Mouse (Mus musculus) midbrain, embryonic 13.5 days (tissue): ENCODE measurements around the gene Tmem82. TPM values are rescaled to one million over a fixed set of nuclear protein-coding genes. Genes with fewer than 3 reads are reported as not detected.

Experiments used
- ATAC-seq: fragments of 200-750 bp; cut with Nextera tagmentation; 2 replicates; pipeline ENCODE4 v1.8.0; 2017; ENCODE audit warnings: mild to moderate bottlenecking, moderate TSS enrichment, moderate library complexity
- H3K27ac ChIP-seq: fragments of 300-500 bp; sonication (generic); 2 replicates; pipeline ENCODE4 v1.5.1; 2015; ENCODE audit warnings: inconsistent platforms, mild to moderate bottlenecking, moderate library complexity
- H3K27me3 ChIP-seq: fragments of 300-500 bp; sonication (generic); 2 replicates; pipeline ENCODE4 v1.6.1; 2015; ENCODE audit warnings: mild to moderate bottlenecking, inconsistent platforms
- H3K36me3 ChIP-seq: fragments of 300-500 bp; sonication (generic); 2 replicates; pipeline ENCODE4 v1.6.1; 2015; ENCODE audit warnings: mild to moderate bottlenecking, inconsistent platforms
- H3K4me1 ChIP-seq: fragments of 300-500 bp; sonication (generic); replicated peaks from 2 replicates; pipeline ENCODE4 v1.6.1; 2015; ENCODE audit warnings: inconsistent platforms
- H3K4me2 ChIP-seq: fragments of 300-500 bp; sonication (generic); replicated peaks from 2 replicates; pipeline ENCODE4 v1.6.1; 2015; ENCODE audit warnings: moderate library complexity, mild to moderate bottlenecking, inconsistent platforms
- H3K4me3 ChIP-seq: fragments of 300-500 bp; sonication (generic); replicated peaks from 2 replicates; pipeline ENCODE4 v1.5.1; 2015; ENCODE audit warnings: mild to moderate bottlenecking, inconsistent platforms
- H3K9ac ChIP-seq: fragments of 300-500 bp; sonication (generic); replicated peaks from 2 replicates; pipeline ENCODE4 v1.6.1; 2015; ENCODE audit warnings: mild to moderate bottlenecking, inconsistent platforms
- H3K9me3 ChIP-seq: fragments of 300-500 bp; sonication (generic); 2 replicates; pipeline ENCODE4 v1.6.1; 2016; ENCODE audit warnings: mild to moderate bottlenecking, inconsistent platforms
- WGBS: fragments of 180-500 bp; shearing (Covaris S2); methylation state at CpG from one replicate; pipeline ENCODE4 v1.1.7; 2015; 5-methylcytosine and 5-hydroxymethylcytosine counted together
- polyA plus RNA-seq: library from polyadenylated mRNA; unstranded; fragments of >200 nt; fragmentation: Nextera tagmentation; extraction: Ambion mirVana; gene quantifications from 2 replicates; pipeline ENCODE4 v1.2.1, GENCODE M21; 2015

Tmem82 gene
- polyA plus RNA-seq, 1 experiment from 2014 or later = 0.27 TPM

- Histone ChIP-seq H3K36me3 (peaks cover 86% of the 10 kb centered on the region), H3K27me3 (no peaks in the 10 kb centered on the region), H3K4me3 (no peak overlapping the region), H3K4me2 (no peak overlapping the region), H3K4me1 (no peaks in the 10 kb centered on the region), H3K9me3 (no peaks in the 10 kb centered on the region), H3K9ac (no peak overlapping the region), H3K27ac (no peak overlapping the region)
- 95% methylated on average over 5 of the region's 5 CpGs for WGBS
- ATAC-seq = no peak
Measured at GRCm38 (mm10) chr4:141636693-141637092, 18.3 kb upstream of the Tmem82 start.

- ATAC-seq = no peak
- Histone ChIP-seq H3K36me3 (peaks cover 86% of the 10 kb centered on the region), H3K4me2 (no peak overlapping the region), H3K9me3 (no peaks in the 10 kb centered on the region), H3K27ac (no peak overlapping the region), H3K4me3 (no peak overlapping the region), H3K27me3 (no peaks in the 10 kb centered on the region), H3K9ac (no peak overlapping the region), H3K4me1 (no peaks in the 10 kb centered on the region)
- 91% methylated on average over 9 of the region's 9 CpGs for WGBS
Measured at GRCm38 (mm10) chr4:141635991-141636390, 17.6 kb upstream of the Tmem82 start.

GRCm38 (mm10) chr4:141632111-141632873 is 13.9 kb upstream of the Tmem82 start:
- WGBS = 93% methylated on average over 21 of the region's 21 CpGs
- peaks cover 94% of the 10 kb centered on the region for H3K36me3 ChIP-seq
- no peak overlapping the region for H3K27ac ChIP-seq
- no peak for ATAC-seq
- H3K27me3 ChIP-seq = no peaks in the 10 kb centered on the region
- no peak overlapping the region for H3K4me3 ChIP-seq
- no peak overlapping the region for H3K4me2 ChIP-seq
- H3K9me3 ChIP-seq = no peaks in the 10 kb centered on the region
- no peaks in the 10 kb centered on the region for H3K4me1 ChIP-seq
- H3K9ac ChIP-seq = no peak overlapping the region

- ATAC-seq = no peak
- H3K4me3 ChIP-seq = no peak overlapping the region
- H3K4me2 ChIP-seq = no peak overlapping the region
- H3K9ac ChIP-seq = no peak overlapping the region
- H3K9me3 ChIP-seq = no peaks in the 10 kb centered on the region
- 94% methylated on average over 20 of the region's 20 CpGs for WGBS
- H3K27me3 ChIP-seq = no peaks in the 10 kb centered on the region
- H3K36me3 ChIP-seq = peaks cover 94% of the 10 kb centered on the region
- no peaks in the 10 kb centered on the region for H3K4me1 ChIP-seq
- H3K27ac ChIP-seq = no peak overlapping the region
Measured at GRCm38 (mm10) chr4:141631250-141631649, 12.8 kb upstream of the Tmem82 start.

GRCm38 (mm10) chr4:141630021-141630420 is 11.6 kb upstream of the Tmem82 start:
- Histone ChIP-seq H3K9ac (no peak overlapping the region), H3K27ac (no peak overlapping the region), H3K36me3 (peaks cover 98% of the 10 kb centered on the region), H3K9me3 (no peaks in the 10 kb centered on the region), H3K4me3 (no peak overlapping the region), H3K27me3 (no peaks in the 10 kb centered on the region), H3K4me1 (no peaks in the 10 kb centered on the region), H3K4me2 (no peak overlapping the region)
- no peak for ATAC-seq
- 96% methylated on average over 11 of the region's 11 CpGs for WGBS

GRCm38 (mm10) chr4:141628661-141629060 is 10.2 kb upstream of the Tmem82 start:
- H3K9me3 ChIP-seq = no peaks in the 10 kb centered on the region
- H3K27me3 ChIP-seq = no peaks in the 10 kb centered on the region
- peaks cover 88% of the 10 kb centered on the region for H3K36me3 ChIP-seq
- no peak for ATAC-seq
- WGBS = 88% methylated on average over 14 of the region's 14 CpGs
- no peak overlapping the region for H3K9ac ChIP-seq
- no peak overlapping the region for H3K27ac ChIP-seq
- no peaks in the 10 kb centered on the region for H3K4me1 ChIP-seq
- H3K4me3 ChIP-seq = no peak overlapping the region
- H3K4me2 ChIP-seq = no peak overlapping the region

GRCm38 (mm10) chr4:141627502-141627901 is 9.1 kb upstream of the Tmem82 start:
- Histone ChIP-seq H3K36me3 (peaks cover 78% of the 10 kb centered on the region), H3K4me3 (no peak overlapping the region), H3K27ac (no peak overlapping the region), H3K9me3 (no peaks in the 10 kb centered on the region), H3K27me3 (no peaks in the 10 kb centered on the region), H3K4me2 (no peak overlapping the region), H3K4me1 (no peaks in the 10 kb centered on the region), H3K9ac (no peak overlapping the region)
- no peak for ATAC-seq
- WGBS = 84% methylated on average over 5 of the region's 5 CpGs

- WGBS = 93% methylated on average over 16 of the region's 16 CpGs
- ATAC-seq = no peak
- H3K9ac ChIP-seq = no peak overlapping the region
- no peak overlapping the region for H3K27ac ChIP-seq
- H3K4me1 ChIP-seq = no peaks in the 10 kb centered on the region
- peaks cover 62% of the 10 kb centered on the region for H3K36me3 ChIP-seq
- no peaks in the 10 kb centered on the region for H3K27me3 ChIP-seq
- no peaks in the 10 kb centered on the region for H3K9me3 ChIP-seq
- no peak overlapping the region for H3K4me2 ChIP-seq
- no peak overlapping the region for H3K4me3 ChIP-seq
Measured at GRCm38 (mm10) chr4:141625774-141626550, 7.5 kb upstream of the Tmem82 start.

GRCm38 (mm10) chr4:141624983-141625773 is 6.7 kb upstream of the Tmem82 start:
- no peak overlapping the region for H3K27ac ChIP-seq
- 81% methylated on average over 19 of the region's 19 CpGs for WGBS
- H3K4me3 ChIP-seq = no peak overlapping the region
- ATAC-seq = no peak
- no peak overlapping the region for H3K9ac ChIP-seq
- no peaks in the 10 kb centered on the region for H3K4me1 ChIP-seq
- H3K36me3 ChIP-seq = peaks cover 54% of the 10 kb centered on the region
- H3K9me3 ChIP-seq = no peaks in the 10 kb centered on the region
- no peaks in the 10 kb centered on the region for H3K27me3 ChIP-seq
- no peak overlapping the region for H3K4me2 ChIP-seq

GRCm38 (mm10) chr4:141624134-141624533 is 5.7 kb upstream of the Tmem82 start:
- WGBS = 93% methylated on average over 8 of the region's 8 CpGs
- no peaks in the 10 kb centered on the region for H3K27me3 ChIP-seq
- no peak overlapping the region for H3K4me3 ChIP-seq
- H3K9ac ChIP-seq = no peak overlapping the region
- H3K4me1 ChIP-seq = no peaks in the 10 kb centered on the region
- H3K27ac ChIP-seq = no peak overlapping the region
- H3K36me3 ChIP-seq = peaks cover 44% of the 10 kb centered on the region
- H3K4me2 ChIP-seq = no peak overlapping the region
- H3K9me3 ChIP-seq = no peaks in the 10 kb centered on the region
- no peak for ATAC-seq

- H3K27ac ChIP-seq = no peak within 1 kb of the TSS
- H3K36me3 ChIP-seq = peaks cover 39% of the 10 kb centered on the region
- H3K4me3 ChIP-seq = no peak within 1 kb of the TSS
- no peaks in the 10 kb centered on the region for H3K4me1 ChIP-seq
- 50% methylated on average over 1 of the region's 1 CpGs for WGBS
- no peak within 1 kb of the TSS for H3K9ac ChIP-seq
- no peaks in the 10 kb centered on the region for H3K9me3 ChIP-seq
- ATAC-seq = no peak
- no peaks in the 10 kb centered on the region for H3K27me3 ChIP-seq
- H3K4me2 ChIP-seq = no peak within 1 kb of the TSS
Measured at GRCm38 (mm10) chr4:141623666-141624065, 5.2 kb upstream of the Tmem82 start, which contains the start of gene Slc25a34. Slc25a34 (minus strand) TSS chr4:141623821.

- Histone ChIP-seq H3K9ac (no peak overlapping the region), H3K27ac (no peak overlapping the region), H3K4me1 (peaks cover 2% of the 10 kb centered on the region), H3K9me3 (no peaks in the 10 kb centered on the region), H3K4me2 (no peak overlapping the region), H3K36me3 (peaks cover 33% of the 10 kb centered on the region), H3K4me3 (no peak overlapping the region), H3K27me3 (0 out of 2 replicates have a peak, but pooled peaks cover 2% of the 10 kb centered on the region)
- 89% methylated on average over 11 of the region's 11 CpGs for WGBS
- ATAC-seq = no peak
Measured at GRCm38 (mm10) chr4:141623037-141623436, 4.6 kb upstream of the Tmem82 start.
